Mouse (Mus musculus): ENCODE results near the gene Doc2g. TPM values are rescaled to one million over a fixed set of nuclear protein-coding genes. Genes with fewer than 3 reads are reported as not detected.
"Not testable (repeated sequence)": the region's sequence is repeated elsewhere in the genome, so short reads cannot be mapped to it uniquely, and the experiment has no call there.

The Doc2g gene
- polyA plus RNA-seq, 1 experiment from 2014 or later: 4.8 TPM

- WGBS: 63% methylated on average over 4 of the region's 4 CpGs
- Histone ChIP-seq H3K9me3 (replicated peaks; ENCODE audit: control insufficient read depth, low read length) (no peaks in the 10 kb centered on the region), H3K27ac (ENCODE audit: low read length) (no peak overlapping the region), H3K9ac (ENCODE audit: low read length) (no peak overlapping the region), H3K36me3 (ENCODE audit: control insufficient read depth, insufficient read depth, low read length) (no peaks in the 10 kb centered on the region), H3K4me3 (replicated peaks; ENCODE audit: low read length) (no peak overlapping the region), H3K4me2 (ENCODE audit: low read depth, low read length) (no peak overlapping the region), H3K27me3 (ENCODE audit: control insufficient read depth, insufficient read depth, low read length) (no peaks in the 10 kb centered on the region), H3K4me1 (ENCODE audit: control insufficient read depth, insufficient read depth, low read length) (no peaks in the 10 kb centered on the region)
- ATAC-seq (ENCODE audit: insufficient read depth, low FRiP score): no peak
These were observed 39.1 kb upstream of the Doc2g start for GRCm38 (mm10) chr19:3964030-3964429.

- 70% methylated on average over 11 of the region's 11 CpGs for WGBS
- Histone ChIP-seq H3K27ac (ENCODE audit: low read length) (no peak overlapping the region), H3K36me3 (ENCODE audit: control insufficient read depth, insufficient read depth, low read length) (no peaks in the 10 kb centered on the region), H3K4me1 (ENCODE audit: control insufficient read depth, insufficient read depth, low read length) (peaks cover 4% of the 10 kb centered on the region; the same call in 1 of the 2 replicates), H3K9me3 (replicated peaks; ENCODE audit: control insufficient read depth, low read length) (no peaks in the 10 kb centered on the region), H3K4me2 (ENCODE audit: low read depth, low read length) (no peak overlapping the region), H3K4me3 (replicated peaks; ENCODE audit: low read length) (no peak overlapping the region), H3K9ac (ENCODE audit: low read length) (no peak overlapping the region), H3K27me3 (ENCODE audit: control insufficient read depth, insufficient read depth, low read length) (no peaks in the 10 kb centered on the region)
- no peak for ATAC-seq (ENCODE audit: insufficient read depth, low FRiP score)
These were observed 36.6 kb upstream of the Doc2g start for GRCm38 (mm10) chr19:3966330-3967075.

- Histone ChIP-seq H3K27ac (ENCODE audit: low read length) (no peak overlapping the region), H3K4me1 (ENCODE audit: control insufficient read depth, insufficient read depth, low read length) (peaks cover 4% of the 10 kb centered on the region; the same call in 1 of the 2 replicates), H3K4me2 (ENCODE audit: low read depth, low read length) (no peak overlapping the region), H3K4me3 (replicated peaks; ENCODE audit: low read length) (no peak overlapping the region), H3K36me3 (ENCODE audit: control insufficient read depth, insufficient read depth, low read length) (no peaks in the 10 kb centered on the region), H3K9ac (ENCODE audit: low read length) (no peak overlapping the region), H3K27me3 (ENCODE audit: control insufficient read depth, insufficient read depth, low read length) (no peaks in the 10 kb centered on the region), H3K9me3 (replicated peaks; ENCODE audit: control insufficient read depth, low read length) (no peaks in the 10 kb centered on the region)
- no peak for ATAC-seq (ENCODE audit: insufficient read depth, low FRiP score)
- WGBS: 56% methylated on average over 3 of the region's 3 CpGs
These were observed 35.9 kb upstream of the Doc2g start for GRCm38 (mm10) chr19:3967258-3967657.

GRCm38 (mm10) chr19:3972229-3972628 lies 30.9 kb upstream of the Doc2g start, which contains the start of gene Aldh3b2:
Gene Aldh3b2 (plus strand): TSS chr19:3972328.
- Histone ChIP-seq H3K4me2 (ENCODE audit: low read depth, low read length) (peak within 1 kb of the TSS; percentile 17; the same call in 1 of the 2 replicates), H3K9ac (ENCODE audit: low read length) (0 out of 2 replicates have a peak within 1 kb of the TSS, but pooled peaks have one; percentile 43), H3K9me3 (replicated peaks; ENCODE audit: control insufficient read depth, low read length) (no peaks in the 10 kb centered on the region), H3K27ac (ENCODE audit: low read length) (peak within 1 kb of the TSS; percentile 40), H3K4me1 (ENCODE audit: control insufficient read depth, insufficient read depth, low read length) (peaks cover 4% of the 10 kb centered on the region; the same call in 1 of the 2 replicates), H3K27me3 (ENCODE audit: control insufficient read depth, insufficient read depth, low read length) (no peaks in the 10 kb centered on the region), H3K36me3 (ENCODE audit: control insufficient read depth, insufficient read depth, low read length) (no peaks in the 10 kb centered on the region), H3K4me3 (replicated peaks; ENCODE audit: low read length) (peak within 1 kb of the TSS; percentile 3)
- WGBS: 26% methylated on average over 9 of the region's 9 CpGs
- peak; percentile 87; the same call in 1 of the 2 replicates for ATAC-seq (ENCODE audit: insufficient read depth, low FRiP score)

GRCm38 (mm10) chr19:3974608-3975007 lies 28.5 kb upstream of the Doc2g start:
- not testable (repeated sequence) for H3K4me2 ChIP-seq (ENCODE audit: low read depth, low read length); H3K4me1 ChIP-seq (ENCODE audit: control insufficient read depth, insufficient read depth, low read length); H3K9me3 ChIP-seq (replicated peaks; ENCODE audit: control insufficient read depth, low read length); H3K27ac ChIP-seq (ENCODE audit: low read length); H3K4me3 ChIP-seq (replicated peaks; ENCODE audit: low read length); H3K27me3 ChIP-seq (ENCODE audit: control insufficient read depth, insufficient read depth, low read length); ATAC-seq (ENCODE audit: insufficient read depth, low FRiP score); H3K9ac ChIP-seq (ENCODE audit: low read length); H3K36me3 ChIP-seq (ENCODE audit: control insufficient read depth, insufficient read depth, low read length)
- WGBS: 76% methylated on average over 6 of the region's 6 CpGs

- Histone ChIP-seq H3K4me2 (ENCODE audit: low read depth, low read length) (no peak overlapping the region), H3K9ac (ENCODE audit: low read length) (no peak overlapping the region), H3K9me3 (replicated peaks; ENCODE audit: control insufficient read depth, low read length) (no peaks in the 10 kb centered on the region), H3K27me3 (ENCODE audit: control insufficient read depth, insufficient read depth, low read length) (no peaks in the 10 kb centered on the region), H3K27ac (ENCODE audit: low read length) (no peak overlapping the region; the same call in 1 of the 2 replicates), H3K4me3 (replicated peaks; ENCODE audit: low read length) (no peak overlapping the region), H3K4me1 (ENCODE audit: control insufficient read depth, insufficient read depth, low read length) (0 out of 2 replicates have a peak, but pooled peaks cover 2% of the 10 kb centered on the region), H3K36me3 (ENCODE audit: control insufficient read depth, insufficient read depth, low read length) (no peaks in the 10 kb centered on the region)
- WGBS: 61% methylated on average over 2 of the region's 2 CpGs
- no peak for ATAC-seq (ENCODE audit: insufficient read depth, low FRiP score)
These were observed 27.2 kb upstream of the Doc2g start for GRCm38 (mm10) chr19:3975866-3976265.

- Histone ChIP-seq H3K27ac (ENCODE audit: low read length) (no peak overlapping the region), H3K27me3 (ENCODE audit: control insufficient read depth, insufficient read depth, low read length) (no peaks in the 10 kb centered on the region), H3K4me3 (replicated peaks; ENCODE audit: low read length) (no peak overlapping the region), H3K4me1 (ENCODE audit: control insufficient read depth, insufficient read depth, low read length) (0 out of 2 replicates have a peak, but pooled peaks cover 2% of the 10 kb centered on the region), H3K9me3 (replicated peaks; ENCODE audit: control insufficient read depth, low read length) (no peaks in the 10 kb centered on the region), H3K9ac (ENCODE audit: low read length) (no peak overlapping the region; the same call in 1 of the 2 replicates), H3K4me2 (ENCODE audit: low read depth, low read length) (no peak overlapping the region), H3K36me3 (ENCODE audit: control insufficient read depth, insufficient read depth, low read length) (no peaks in the 10 kb centered on the region)
- WGBS: 11% methylated on average over 4 of the region's 4 CpGs
- ATAC-seq (ENCODE audit: insufficient read depth, low FRiP score): peak; percentile 74
These were observed 22.8 kb upstream of the Doc2g start for GRCm38 (mm10) chr19:3980309-3980708.

- Histone ChIP-seq H3K27me3 (ENCODE audit: control insufficient read depth, insufficient read depth, low read length) (no peaks in the 10 kb centered on the region), H3K27ac (ENCODE audit: low read length) (no peak overlapping the region), H3K4me1 (ENCODE audit: control insufficient read depth, insufficient read depth, low read length) (peaks cover 3% of the 10 kb centered on the region; the same call in 1 of the 2 replicates), H3K36me3 (ENCODE audit: control insufficient read depth, insufficient read depth, low read length) (no peaks in the 10 kb centered on the region), H3K9me3 (replicated peaks; ENCODE audit: control insufficient read depth, low read length) (no peaks in the 10 kb centered on the region), H3K4me3 (replicated peaks; ENCODE audit: low read length) (no peak overlapping the region), H3K4me2 (ENCODE audit: low read depth, low read length) (no peak overlapping the region), H3K9ac (ENCODE audit: low read length) (no peak overlapping the region)
- WGBS: 69% methylated on average over 9 of the region's 9 CpGs
- no peak for ATAC-seq (ENCODE audit: insufficient read depth, low FRiP score)
These were observed 22.2 kb upstream of the Doc2g start for GRCm38 (mm10) chr19:3980917-3981316.

- Histone ChIP-seq H3K4me2 (ENCODE audit: low read depth, low read length) (no peak overlapping the region), H3K36me3 (ENCODE audit: control insufficient read depth, insufficient read depth, low read length) (no peaks in the 10 kb centered on the region), H3K9me3 (replicated peaks; ENCODE audit: control insufficient read depth, low read length) (no peaks in the 10 kb centered on the region), H3K9ac (ENCODE audit: low read length) (no peak overlapping the region), H3K27me3 (ENCODE audit: control insufficient read depth, insufficient read depth, low read length) (no peaks in the 10 kb centered on the region), H3K4me3 (replicated peaks; ENCODE audit: low read length) (no peak overlapping the region), H3K4me1 (ENCODE audit: control insufficient read depth, insufficient read depth, low read length) (peaks cover 14% of the 10 kb centered on the region), H3K27ac (ENCODE audit: low read length) (no peak overlapping the region)
- WGBS: 55% methylated on average over 9 of the region's 9 CpGs
- no peak for ATAC-seq (ENCODE audit: insufficient read depth, low FRiP score)
These were observed 19.4 kb upstream of the Doc2g start for GRCm38 (mm10) chr19:3983527-3984200.
